Mouse (Mus musculus): ENCODE measurements around the gene Phf2. TPM values are rescaled to one million over a fixed set of nuclear protein-coding genes. Genes with fewer than 3 reads are reported as not detected.
A peak's percentile ranks its signal among the peaks of the same experiment; 100 is the strongest.

Gene Phf2
- polyA plus RNA-seq, 1 experiment from 2014 or later: 11.9 TPM

GRCm38 (mm10) chr13:48853475-48853874 lies 17.4 kb downstream of the Phf2 start:
- no peak for ATAC-seq (ENCODE audit: low FRiP score)
- H3K9me3 ChIP-seq: no peaks in the 10 kb centered on the region
- H3K4me3 ChIP-seq (replicated peaks): no peak overlapping the region
- no peak overlapping the region for H3K9ac ChIP-seq
- WGBS: 7% methylated on average over 2 of the region's 2 CpGs
- H3K27ac ChIP-seq: no peak overlapping the region
- H3K27me3 ChIP-seq: no peaks in the 10 kb centered on the region
- H3K4me2 ChIP-seq: no peak overlapping the region
- peaks cover 79% of the 10 kb centered on the region for H3K4me1 ChIP-seq
- H3K36me3 ChIP-seq (replicated peaks): 0 out of 2 replicates have a peak, but pooled peaks cover under 1% of the 10 kb centered on the region

- peaks cover 5% of the 10 kb centered on the region; the same call in 1 of the 2 replicates for H3K36me3 ChIP-seq (replicated peaks)
- 76% methylated on average over 3 of the region's 3 CpGs for WGBS
- H3K27me3 ChIP-seq: no peaks in the 10 kb centered on the region
- H3K9ac ChIP-seq: no peak overlapping the region
- no peak overlapping the region for H3K27ac ChIP-seq
- peaks cover 73% of the 10 kb centered on the region for H3K4me1 ChIP-seq
- H3K9me3 ChIP-seq: no peaks in the 10 kb centered on the region
- ATAC-seq (ENCODE audit: low FRiP score): no peak
- H3K4me3 ChIP-seq (replicated peaks): no peak overlapping the region
- H3K4me2 ChIP-seq: no peak overlapping the region
Observed at GRCm38 (mm10) chr13:48852859-48853258, 18.1 kb downstream of the Phf2 start.

- no peak for ATAC-seq (ENCODE audit: low FRiP score)
- no peaks in the 10 kb centered on the region for H3K9me3 ChIP-seq
- no peak overlapping the region for H3K27ac ChIP-seq
- no peak overlapping the region for H3K4me2 ChIP-seq
- peaks cover 62% of the 10 kb centered on the region for H3K4me1 ChIP-seq
- H3K4me3 ChIP-seq (replicated peaks): no peak overlapping the region
- no peaks in the 10 kb centered on the region for H3K27me3 ChIP-seq
- 87% methylated on average over 5 of the region's 5 CpGs for WGBS
- peaks cover 5% of the 10 kb centered on the region; the same call in 1 of the 2 replicates for H3K36me3 ChIP-seq (replicated peaks)
- no peak overlapping the region for H3K9ac ChIP-seq
Observed at GRCm38 (mm10) chr13:48851719-48852118, 19.2 kb downstream of the Phf2 start.

GRCm38 (mm10) chr13:48850771-48851170 lies 20.1 kb downstream of the Phf2 start:
- no peaks in the 10 kb centered on the region for H3K9me3 ChIP-seq
- H3K4me1 ChIP-seq: peaks cover 55% of the 10 kb centered on the region
- no peak overlapping the region for H3K9ac ChIP-seq
- 82% methylated on average over 8 of the region's 8 CpGs for WGBS
- no peak for ATAC-seq (ENCODE audit: low FRiP score)
- H3K36me3 ChIP-seq (replicated peaks): peaks cover 5% of the 10 kb centered on the region; the same call in 1 of the 2 replicates
- H3K27ac ChIP-seq: peak overlapping the region; percentile 22; the same call in 1 of the 2 replicates
- no peaks in the 10 kb centered on the region for H3K27me3 ChIP-seq
- H3K4me3 ChIP-seq (replicated peaks): no peak overlapping the region
- no peak overlapping the region for H3K4me2 ChIP-seq

GRCm38 (mm10) chr13:48850326-48850725 lies 20.6 kb downstream of the Phf2 start:
- no peak for ATAC-seq (ENCODE audit: low FRiP score)
- H3K4me2 ChIP-seq: no peak overlapping the region
- H3K9me3 ChIP-seq: no peaks in the 10 kb centered on the region
- peaks cover 5% of the 10 kb centered on the region; the same call in 1 of the 2 replicates for H3K36me3 ChIP-seq (replicated peaks)
- 93% methylated on average over 2 of the region's 2 CpGs for WGBS
- no peaks in the 10 kb centered on the region for H3K27me3 ChIP-seq
- no peak overlapping the region for H3K4me3 ChIP-seq (replicated peaks)
- peaks cover 54% of the 10 kb centered on the region for H3K4me1 ChIP-seq
- H3K27ac ChIP-seq: peak overlapping the region; percentile 22; the same call in 1 of the 2 replicates
- no peak overlapping the region for H3K9ac ChIP-seq

- H3K4me3 ChIP-seq (replicated peaks): no peak overlapping the region
- H3K4me2 ChIP-seq: no peak overlapping the region
- H3K27ac ChIP-seq: peak overlapping the region; percentile 27; the same call in 1 of the 2 replicates
- H3K4me1 ChIP-seq: peaks cover 42% of the 10 kb centered on the region
- no peak overlapping the region; the same call in 1 of the 2 replicates for H3K9ac ChIP-seq
- 44% methylated on average over 3 of the region's 3 CpGs for WGBS
- no peak for ATAC-seq (ENCODE audit: low FRiP score)
- H3K27me3 ChIP-seq: no peaks in the 10 kb centered on the region
- peaks cover 5% of the 10 kb centered on the region; the same call in 1 of the 2 replicates for H3K36me3 ChIP-seq (replicated peaks)
- H3K9me3 ChIP-seq: no peaks in the 10 kb centered on the region
Observed at GRCm38 (mm10) chr13:48849155-48849554, 21.8 kb downstream of the Phf2 start.

GRCm38 (mm10) chr13:48845308-48845707 lies 25.6 kb downstream of the Phf2 start:
- no peaks in the 10 kb centered on the region for H3K27me3 ChIP-seq
- H3K9me3 ChIP-seq: no peaks in the 10 kb centered on the region
- ATAC-seq (ENCODE audit: low FRiP score): no peak
- H3K9ac ChIP-seq: no peak overlapping the region
- H3K4me3 ChIP-seq (replicated peaks): no peak overlapping the region
- peaks cover 14% of the 10 kb centered on the region; the same call in 1 of the 2 replicates for H3K4me1 ChIP-seq
- no peak overlapping the region for H3K27ac ChIP-seq
- H3K4me2 ChIP-seq: no peak overlapping the region
- peaks cover 10% of the 10 kb centered on the region for H3K36me3 ChIP-seq (replicated peaks)
- 76% methylated on average over 4 of the region's 4 CpGs for WGBS

- ATAC-seq (ENCODE audit: low FRiP score): no peak
- Histone ChIP-seq H3K4me3 (replicated peaks) (no peak overlapping the region), H3K4me2 (no peak overlapping the region), H3K27me3 (no peaks in the 10 kb centered on the region), H3K27ac (no peak overlapping the region), H3K9ac (no peak overlapping the region), H3K4me1 (peaks cover 8% of the 10 kb centered on the region; the same call in 1 of the 2 replicates), H3K9me3 (no peaks in the 10 kb centered on the region), H3K36me3 (replicated peaks) (peaks cover 11% of the 10 kb centered on the region)
- 74% methylated on average over 1 of the region's 1 CpGs for WGBS
Observed at GRCm38 (mm10) chr13:48843530-48843929, 27.4 kb downstream of the Phf2 start.

GRCm38 (mm10) chr13:48841905-48842592 lies 28.9 kb downstream of the Phf2 start:
- no peaks in the 10 kb centered on the region for H3K27me3 ChIP-seq

GRCm38 (mm10) chr13:48838284-48838683 lies 32.6 kb downstream of the Phf2 start:
- H3K4me3 ChIP-seq (replicated peaks): no peak overlapping the region
- no peak overlapping the region for H3K4me2 ChIP-seq
- no peaks in the 10 kb centered on the region for H3K27me3 ChIP-seq
- H3K9me3 ChIP-seq: no peaks in the 10 kb centered on the region
- no peak overlapping the region for H3K9ac ChIP-seq
- ATAC-seq (ENCODE audit: low FRiP score): no peak
- H3K27ac ChIP-seq: no peak overlapping the region
- peaks cover 8% of the 10 kb centered on the region; the same call in 1 of the 2 replicates for H3K4me1 ChIP-seq
- WGBS: 83% methylated on average over 2 of the region's 2 CpGs
- peaks cover 15% of the 10 kb centered on the region for H3K36me3 ChIP-seq (replicated peaks)

More at GRCm38 (mm10) chr13:48841905-48842592, 28.9 kb downstream of the Phf2 start:
- H3K36me3 ChIP-seq (replicated peaks): peaks cover 6% of the 10 kb centered on the region
- H3K4me3 ChIP-seq (replicated peaks): no peak overlapping the region
- no peak overlapping the region for H3K27ac ChIP-seq
- 71% methylated on average over 5 of the region's 5 CpGs for WGBS
- H3K9ac ChIP-seq: no peak overlapping the region
- H3K4me1 ChIP-seq: peaks cover 8% of the 10 kb centered on the region; the same call in 1 of the 2 replicates
- no peak overlapping the region for H3K4me2 ChIP-seq
- ATAC-seq (ENCODE audit: low FRiP score): no peak
- no peaks in the 10 kb centered on the region for H3K9me3 ChIP-seq

- Histone ChIP-seq H3K4me3 (replicated peaks) (no peak overlapping the region), H3K4me1 (peaks cover 8% of the 10 kb centered on the region; the same call in 1 of the 2 replicates), H3K9ac (no peak overlapping the region), H3K4me2 (no peak overlapping the region), H3K27ac (no peak overlapping the region), H3K9me3 (no peaks in the 10 kb centered on the region), H3K36me3 (replicated peaks) (peaks cover 15% of the 10 kb centered on the region), H3K27me3 (no peaks in the 10 kb centered on the region)
- ATAC-seq (ENCODE audit: low FRiP score): no peak
- 93% methylated on average over 6 of the region's 6 CpGs for WGBS
Observed at GRCm38 (mm10) chr13:48837537-48837936, 33.4 kb downstream of the Phf2 start.

- peak; percentile 69 for ATAC-seq (ENCODE audit: low FRiP score)
- Histone ChIP-seq H3K9me3 (no peaks in the 10 kb centered on the region), H3K36me3 (replicated peaks) (peaks cover 65% of the 10 kb centered on the region)
Observed at GRCm38 (mm10) chr13:48830528-48831250, 40.2 kb downstream of the Phf2 start.

More at GRCm38 (mm10) chr13:48830528-48831250, 40.2 kb downstream of the Phf2 start:
- Histone ChIP-seq H3K27me3 (no peaks in the 10 kb centered on the region), H3K4me1 (no peaks in the 10 kb centered on the region), H3K9ac (no peak overlapping the region), H3K27ac (no peak overlapping the region), H3K4me2 (no peak overlapping the region), H3K4me3 (replicated peaks) (no peak overlapping the region)
- WGBS: 75% methylated on average over 14 of the region's 14 CpGs

Data from forebrain, embryonic 12.5 days (tissue).